Mouse (Mus musculus) ovary, adult 2 months (tissue): Measurements from ENCODE around the gene Timm8a2. TPM values are rescaled to one million over a fixed set of nuclear protein-coding genes. Genes with fewer than 3 reads are reported as not detected.

Experiments used
- polyA plus RNA-seq: library from polyadenylated mRNA; depleted of rRNA; stranded (reverse); fragments of >200 nt; gene quantifications from 2 replicates; pipeline ENCODE4 v1.2.3, GENCODE M21; 2012; rRNA removed

Gene Timm8a2
- 0.48 TPM in 1 of 2 replicates, not detected in the other for polyA plus RNA-seq

DNA sequence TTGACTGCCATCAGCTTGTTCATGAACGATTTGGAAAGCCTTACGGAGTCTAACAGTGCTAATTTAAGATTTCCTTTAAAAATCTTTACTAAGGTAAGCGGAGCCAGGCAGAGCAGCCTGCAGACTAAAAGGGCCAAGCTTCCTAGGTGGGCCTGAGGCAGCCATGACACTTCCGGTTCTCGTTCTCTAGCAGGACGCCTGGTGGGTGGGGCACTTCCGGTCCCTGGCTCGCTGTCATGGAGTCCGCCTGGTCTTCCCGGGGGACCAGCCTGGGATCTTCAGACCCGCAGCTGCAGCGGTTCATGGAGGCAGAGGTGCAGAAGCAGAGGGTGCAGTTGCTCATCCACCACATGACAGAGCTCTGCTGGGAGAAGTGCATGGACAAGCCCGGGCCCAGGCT, at the start of gene Timm8a2:
TSS of gene Timm8a2 (plus strand) at position 224 of the 400 bp plus-strand sequence.

Other genes starting within 250 kb of the Timm8a2 start
- 45.1 and 50.3 TPM in 2 replicates for gene Dock9, start 236.8 kb upstream of the Timm8a2 start, polyA plus RNA-seq
- 53.1 and 59.2 TPM in 2 replicates for gene Ubac2, start 156.1 kb upstream of the Timm8a2 start, polyA plus RNA-seq
- gene Gpr18, start 118.9 kb upstream of the Timm8a2 start, polyA plus RNA-seq = 0.79 and 1.2 TPM in 2 replicates
- gene Gpr183, start 69.5 kb upstream of the Timm8a2 start, polyA plus RNA-seq = 1.1 TPM in 2 replicates
- gene Tm9sf2, start 72.4 kb downstream of the Timm8a2 start, polyA plus RNA-seq = 475 and 729 TPM in 2 replicates
- gene Clybl, start 147.0 kb downstream of the Timm8a2 start, polyA plus RNA-seq = 6.9 and 8.5 TPM in 2 replicates